Mouse (Mus musculus) erythroid progenitor cell, adult 5-6 weeks (primary cell): Measurements from ENCODE around the gene Mlycd. TPM values are rescaled to one million over a fixed set of nuclear protein-coding genes. Genes with fewer than 3 reads are reported as not detected.

Experiments
- ATAC-seq: replicated peaks from 2 replicates; pipeline ENCODE4 v1.8.0; 2016; ENCODE audit warnings: moderate number of reproducible peaks, mild to moderate bottlenecking, moderate TSS enrichment, inconsistent platforms; ENCODE audit not compliant: poor library complexity, low FRiP score, severe bottlenecking
- total RNA-seq, 2 experiments: library from RNA; stranded (forward) in 1 of 2; stranded (reverse) in 1 of 2; fragments of 150-400 nt in 1 of 2; fragments of 186-747, 209-891 nt in 1 of 2; gene quantifications; 2 replicates each; pipeline versions ENCODE4 v1.2.3 to v1.2.4; 2015 to 2017; ENCODE audit warnings: low replicate concordance in 2 of 2

Gene Mlycd
- total RNA-seq, 2 experiments from 2014 or later = 1.6 to 3.8 TPM

DNA sequence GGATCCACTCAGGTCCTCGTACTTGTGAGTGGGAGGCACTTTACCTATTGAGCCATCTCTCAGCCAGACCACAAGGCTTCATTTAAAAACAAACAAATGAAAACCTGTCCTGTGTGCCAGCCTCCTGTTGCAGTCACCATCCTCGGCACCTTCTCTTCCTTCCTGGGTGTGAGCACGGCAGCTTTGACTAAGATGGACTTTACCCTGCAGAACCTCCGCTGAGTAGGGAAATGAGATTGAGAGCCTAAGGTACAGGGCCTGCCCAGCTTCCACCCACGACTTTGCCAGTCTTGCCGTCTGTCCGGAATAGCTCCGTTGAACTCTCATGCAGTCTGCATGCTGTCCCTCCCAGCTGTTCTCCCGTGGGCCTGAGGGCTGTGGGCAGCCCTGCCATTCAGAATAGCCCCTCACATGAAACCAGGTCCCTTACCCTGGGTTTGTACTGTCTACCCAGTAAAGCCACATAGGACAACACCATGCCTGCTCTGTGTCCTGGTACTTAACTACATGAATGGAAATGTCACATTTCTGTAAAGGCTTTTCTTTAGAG, 5.5 kb downstream of the Mlycd start:
- ATAC-seq = no peak

DNA sequence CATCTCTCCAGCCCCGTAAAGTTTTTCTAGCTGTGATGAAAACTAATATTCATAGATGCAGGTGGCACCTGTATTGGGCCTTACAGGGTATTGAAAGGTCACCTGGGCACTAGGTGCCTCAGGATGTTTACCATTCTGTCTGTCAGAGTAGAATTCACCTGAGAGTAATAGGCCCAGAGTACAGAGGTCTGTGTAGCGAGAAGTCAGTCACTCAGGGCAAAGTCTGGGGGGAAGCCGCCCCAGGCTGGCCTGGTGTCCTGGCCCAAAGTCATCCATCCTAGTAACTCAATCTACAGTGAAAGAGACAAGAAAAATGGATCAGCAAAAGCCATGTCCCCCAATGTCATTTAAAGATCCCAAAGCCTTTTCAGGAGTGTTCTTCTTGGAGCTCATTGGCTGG, 6.2 kb downstream of the Mlycd start:
- ATAC-seq = no peak

DNA sequence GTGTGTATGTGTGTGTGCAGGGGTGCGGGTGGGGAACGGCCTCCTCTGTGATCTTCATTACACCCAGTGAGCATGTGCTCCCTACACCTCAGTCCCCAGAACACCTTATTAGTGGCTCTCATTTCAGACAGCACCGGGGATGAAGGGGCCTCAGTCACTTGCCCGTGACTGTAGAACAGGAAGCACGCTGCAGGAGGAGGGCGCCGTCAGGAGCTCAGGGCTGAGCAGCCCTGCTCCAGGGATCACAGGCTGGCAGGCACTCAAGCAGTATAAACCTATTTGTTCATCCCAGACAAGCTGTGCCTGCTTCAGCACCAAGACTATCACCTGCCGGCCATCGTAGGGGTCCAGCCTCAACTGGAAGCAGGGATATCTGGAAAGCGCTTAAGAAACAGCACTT, 9.2 kb downstream of the Mlycd start:
- ATAC-seq = no peak

DNA sequence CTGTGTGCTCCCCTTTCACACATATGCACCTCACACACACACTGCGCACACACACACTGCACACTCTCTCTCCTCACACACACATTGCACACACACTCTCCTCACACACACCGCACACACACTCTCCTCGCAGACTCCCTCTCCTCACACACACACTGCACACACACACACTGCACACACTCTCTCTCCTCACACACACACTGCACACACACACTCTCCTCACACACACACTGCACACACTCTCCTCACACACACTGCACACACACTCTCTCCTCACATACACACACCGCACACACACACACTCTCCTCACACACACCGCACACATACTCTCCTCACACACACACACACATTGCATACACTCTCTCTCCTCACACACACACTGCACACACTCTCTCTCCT, 10.0 kb downstream of the Mlycd start:
- no peak for ATAC-seq

DNA sequence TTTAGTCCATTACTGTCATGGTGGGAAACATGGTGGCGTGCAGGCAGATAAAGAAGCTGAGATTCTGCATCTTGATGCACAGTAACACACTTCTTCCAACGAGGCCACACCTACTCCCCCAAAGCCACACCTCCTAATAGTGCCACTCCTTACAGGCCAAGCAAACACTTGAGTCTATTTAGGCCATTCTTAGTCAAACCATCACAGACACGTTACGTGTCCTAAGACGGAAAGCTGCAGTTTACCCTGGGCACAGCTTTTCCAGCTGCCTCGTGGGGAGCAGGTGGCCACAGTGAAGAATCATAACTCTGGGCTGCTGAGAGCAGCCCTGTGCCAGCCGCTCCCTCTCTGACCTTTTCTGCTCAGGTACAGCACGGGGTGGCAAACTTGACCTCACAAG, 13.6 kb downstream of the Mlycd start:
- ATAC-seq = no peak

DNA sequence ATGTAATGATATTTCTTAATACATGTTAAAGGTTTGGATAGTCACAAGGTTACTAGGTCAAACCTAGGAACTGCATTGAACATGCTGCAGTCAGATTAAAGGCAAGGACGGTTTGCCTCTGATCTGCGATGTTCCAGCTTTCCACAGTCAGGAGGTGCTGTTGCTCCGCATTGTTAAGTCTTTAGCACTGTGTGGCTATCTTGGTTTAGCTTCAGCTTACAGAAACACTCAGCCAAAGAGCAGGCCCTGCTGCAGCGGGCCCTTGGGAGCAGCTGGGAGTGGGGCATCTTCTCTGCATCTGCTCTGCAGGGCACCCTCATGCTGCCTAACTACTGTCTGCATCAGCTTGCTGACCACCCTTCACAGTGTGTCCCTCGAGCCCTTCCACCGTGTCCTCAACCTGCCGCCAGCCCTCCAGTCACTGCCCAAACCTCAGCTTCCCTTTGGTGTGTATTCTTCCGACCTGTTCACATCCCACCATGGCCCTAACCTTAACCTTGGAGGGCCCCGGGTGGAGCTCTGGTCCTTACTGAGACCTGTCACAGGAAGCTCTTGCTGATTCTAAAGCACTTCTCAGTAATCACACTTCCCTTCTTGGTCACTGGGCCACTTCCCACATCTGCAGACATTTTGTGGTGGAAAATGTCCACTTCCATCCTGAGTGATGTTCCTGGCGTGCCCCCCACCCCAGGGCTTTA, 17.5 kb downstream of the Mlycd start:
- no peak for ATAC-seq

DNA sequence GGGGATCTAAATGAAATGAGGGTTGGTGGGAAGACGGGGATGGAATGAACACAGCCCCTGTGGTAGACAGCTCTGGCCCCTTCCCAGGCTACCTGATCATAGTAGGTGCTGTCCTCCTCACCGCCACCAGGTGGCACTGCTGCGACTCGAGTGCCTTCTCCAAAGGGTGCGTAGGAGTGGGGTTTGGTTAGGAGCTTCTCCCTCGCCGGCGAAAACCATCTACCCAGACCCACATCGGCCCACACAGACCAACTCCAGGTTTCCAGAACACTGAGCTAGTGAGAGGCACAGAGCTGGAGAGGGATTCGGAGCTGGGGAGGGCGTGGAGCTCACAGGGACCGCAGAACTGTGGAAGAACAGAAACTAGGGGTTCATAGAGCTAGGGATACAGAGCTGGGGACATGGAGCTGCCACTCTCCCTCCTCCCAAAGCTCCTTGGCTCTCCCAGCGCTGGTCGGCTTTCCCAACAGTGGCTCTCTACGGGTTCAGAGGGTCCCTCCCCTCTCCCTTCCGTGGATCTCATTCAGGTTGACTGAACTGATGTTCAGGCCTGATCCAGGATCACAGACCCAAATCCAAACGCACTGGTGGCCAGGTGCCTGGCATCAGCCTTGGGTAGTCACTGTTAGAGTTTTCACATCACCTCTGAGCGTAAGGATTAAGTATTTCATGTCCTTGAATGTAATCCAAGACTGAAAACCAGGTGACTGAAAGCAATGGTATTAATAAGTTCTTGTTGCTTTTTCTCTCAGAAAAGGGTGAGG, 18.2 kb downstream of the Mlycd start:
- ATAC-seq = peak; percentile 72

DNA sequence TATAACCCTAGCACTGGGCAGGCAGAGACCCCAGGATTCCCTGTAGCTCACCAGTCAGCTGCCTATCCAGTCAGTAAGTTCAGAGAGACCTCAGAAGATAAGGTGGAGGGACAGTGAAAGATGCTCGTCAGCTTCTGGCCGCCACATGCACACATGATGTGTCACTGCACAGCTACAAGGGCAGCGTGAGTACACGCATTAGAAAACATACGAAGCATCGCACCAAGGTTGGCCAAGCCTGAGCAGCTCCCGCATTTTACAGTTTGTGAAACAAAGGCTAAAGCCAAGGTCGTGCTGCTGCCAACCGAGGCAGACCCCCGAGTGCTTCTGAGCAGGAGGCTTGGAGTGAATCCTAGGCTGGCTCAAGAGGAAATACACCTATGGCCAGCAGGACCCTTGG, 18.9 kb downstream of the Mlycd start:
- no peak for ATAC-seq

DNA sequence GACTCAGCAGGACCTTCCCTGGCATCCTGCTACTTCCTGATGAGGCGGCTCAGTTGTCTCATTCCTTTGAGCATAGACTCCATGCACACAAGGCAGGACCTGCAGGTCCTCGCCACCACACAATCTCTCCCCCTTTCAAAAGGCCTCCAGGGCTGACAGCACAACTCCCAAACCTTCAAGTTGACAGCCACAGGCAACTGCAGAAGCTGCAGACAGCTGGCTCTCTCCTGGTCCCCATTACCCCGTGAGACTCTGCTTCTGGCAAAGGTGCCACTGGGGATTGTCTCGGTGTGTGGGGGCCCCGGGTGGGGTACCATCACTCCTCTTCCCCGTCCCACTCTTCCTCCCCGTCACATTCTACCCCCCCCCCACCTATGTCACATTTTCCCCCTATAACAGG, 25.6 kb downstream of the Mlycd start:
- ATAC-seq = no peak

DNA sequence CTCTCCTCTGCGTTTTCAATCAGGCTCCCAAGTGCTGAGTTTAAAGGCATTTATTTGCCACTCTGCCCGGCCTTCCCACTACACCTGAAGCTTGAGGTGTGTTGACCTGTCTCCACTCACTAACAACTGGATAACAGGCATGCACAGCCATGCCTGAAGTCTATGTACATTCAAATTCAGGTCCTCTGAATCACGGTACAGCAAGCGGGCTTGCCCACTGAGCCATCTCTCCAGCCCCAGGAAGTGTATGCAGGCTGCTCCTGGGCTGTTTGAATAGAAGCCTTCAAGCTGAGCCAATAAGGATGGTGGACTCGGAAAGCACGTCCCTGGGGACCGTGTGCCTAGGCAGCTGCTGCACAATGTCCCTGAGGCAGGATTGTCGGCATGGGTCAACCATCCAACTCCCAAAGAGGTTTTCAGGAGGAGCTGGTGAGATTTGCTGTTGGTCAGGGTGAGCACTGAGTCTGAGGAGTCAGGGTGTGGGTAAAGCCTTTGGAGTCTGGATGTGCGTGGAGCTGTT, 27.0 kb downstream of the Mlycd start:
- no peak for ATAC-seq

DNA sequence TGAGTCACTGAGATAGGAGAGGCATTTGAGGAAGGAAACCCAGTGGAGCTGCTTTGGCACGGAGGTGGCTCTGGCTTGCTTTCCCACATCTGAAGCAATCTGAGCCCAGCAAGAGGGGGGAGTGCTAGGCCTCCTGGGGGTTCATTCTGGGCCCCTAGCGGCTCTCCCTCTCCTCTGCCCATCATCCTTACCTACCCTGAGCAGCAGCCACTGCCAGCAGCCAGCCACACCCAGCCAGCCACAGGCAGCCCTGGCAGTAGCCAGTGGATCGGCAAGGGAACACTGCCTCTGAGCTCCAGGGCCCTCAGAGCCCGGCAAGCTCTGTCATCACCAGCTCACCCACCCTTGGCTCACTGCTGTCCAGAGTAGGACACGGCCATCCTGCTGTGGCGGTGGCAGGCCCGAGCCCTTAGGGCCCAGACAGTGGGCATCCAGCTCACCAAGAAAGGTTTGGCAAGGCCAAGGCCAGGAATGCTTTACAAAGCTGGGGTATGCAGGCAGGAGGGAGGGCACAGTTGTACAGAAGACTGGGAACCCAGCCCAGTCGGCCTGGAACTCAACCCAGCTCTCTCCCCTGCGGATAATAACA, 27.5 kb downstream of the Mlycd start:
- no peak for ATAC-seq

DNA sequence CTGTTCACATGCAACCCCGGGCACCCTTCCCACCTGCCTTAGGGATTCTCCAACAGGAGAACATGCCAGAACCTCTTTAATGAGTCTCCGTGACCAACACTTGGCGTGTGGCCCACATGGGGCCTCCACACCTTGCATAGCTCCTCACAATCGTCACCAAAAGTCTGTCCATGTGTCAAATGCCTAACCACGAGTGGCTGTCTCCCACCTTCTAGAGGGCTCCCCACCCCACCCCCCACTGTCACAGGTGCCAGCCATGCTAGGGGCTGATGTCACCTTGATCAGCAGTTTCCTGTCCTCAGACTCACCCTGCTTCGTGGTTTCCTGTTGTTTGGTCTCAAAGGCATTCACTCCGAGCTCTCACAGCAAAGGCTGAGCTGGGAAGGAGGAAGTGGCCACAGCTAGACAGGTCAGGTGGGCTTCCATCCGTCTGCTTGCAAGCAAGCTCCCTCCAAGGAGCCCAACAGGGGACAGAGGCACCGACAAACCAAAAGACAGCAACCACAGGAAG, 29.0 kb downstream of the Mlycd start:
- ATAC-seq = no peak

DNA sequence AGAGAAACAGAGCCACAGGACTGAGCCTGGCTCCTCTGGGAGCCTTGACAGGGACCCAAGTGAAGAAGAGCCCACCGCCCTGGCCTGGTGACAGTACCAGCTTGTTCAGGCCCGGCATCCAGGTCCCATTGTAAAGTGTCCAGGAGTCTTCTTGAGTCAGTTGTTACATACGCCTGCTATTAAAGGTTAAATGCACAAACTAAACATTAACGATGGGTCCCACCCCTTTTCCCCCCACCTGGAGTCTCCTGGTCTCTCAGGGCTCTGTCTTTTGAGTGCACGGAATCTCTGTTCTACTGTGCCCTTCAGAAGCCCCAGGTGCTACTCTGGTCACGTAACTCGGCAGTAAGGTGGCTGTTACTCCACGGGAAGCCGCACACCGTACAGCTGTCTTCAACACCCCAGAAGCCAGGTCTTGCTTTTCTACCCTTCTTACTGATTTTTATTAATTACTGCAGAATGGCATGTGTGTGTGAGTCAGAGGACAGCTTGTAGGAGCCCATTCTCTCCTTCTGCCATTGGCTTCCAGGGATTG, 29.6 kb downstream of the Mlycd start:
- no peak for ATAC-seq

DNA sequence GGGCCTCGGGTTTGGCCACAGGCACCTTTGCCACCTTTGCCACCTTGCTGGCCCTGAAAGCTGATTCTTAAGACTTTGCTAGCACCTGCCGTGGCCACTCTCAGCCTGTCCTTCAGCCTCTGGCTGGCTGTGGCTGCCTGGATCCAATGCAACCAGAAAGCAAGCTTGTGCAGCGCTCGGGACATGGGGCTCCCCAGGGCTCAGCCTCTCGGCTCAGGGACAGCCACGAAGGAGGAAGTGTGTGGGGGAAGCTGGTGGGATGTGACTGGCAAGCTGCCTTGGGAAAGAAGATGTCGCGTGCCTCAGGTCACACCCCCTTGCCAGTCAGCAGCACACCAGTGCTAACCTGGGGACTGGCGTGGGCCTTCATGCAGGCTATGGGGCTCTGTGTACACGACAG, 30.1 kb downstream of the Mlycd start:
- no peak for ATAC-seq

DNA sequence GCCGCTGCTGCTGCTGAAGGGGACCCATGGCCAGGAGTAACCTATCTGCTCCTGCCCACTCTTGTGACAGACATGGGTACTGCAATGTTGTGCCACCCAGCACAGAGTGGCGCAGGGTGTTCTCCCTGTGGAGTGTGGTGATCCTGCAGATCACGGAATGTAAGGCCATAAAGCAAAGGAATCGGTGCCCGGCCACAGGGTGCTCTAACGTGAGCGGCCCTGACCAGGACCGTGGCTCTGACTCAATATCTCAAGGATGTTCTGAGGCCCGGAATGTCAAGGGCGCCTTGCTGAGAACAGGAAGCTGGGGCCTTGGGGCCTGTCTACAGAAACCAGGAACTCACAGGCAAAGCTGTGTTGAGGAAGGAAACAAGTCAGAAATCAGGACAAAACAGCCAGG, 30.9 kb downstream of the Mlycd start:
- no peak for ATAC-seq

DNA sequence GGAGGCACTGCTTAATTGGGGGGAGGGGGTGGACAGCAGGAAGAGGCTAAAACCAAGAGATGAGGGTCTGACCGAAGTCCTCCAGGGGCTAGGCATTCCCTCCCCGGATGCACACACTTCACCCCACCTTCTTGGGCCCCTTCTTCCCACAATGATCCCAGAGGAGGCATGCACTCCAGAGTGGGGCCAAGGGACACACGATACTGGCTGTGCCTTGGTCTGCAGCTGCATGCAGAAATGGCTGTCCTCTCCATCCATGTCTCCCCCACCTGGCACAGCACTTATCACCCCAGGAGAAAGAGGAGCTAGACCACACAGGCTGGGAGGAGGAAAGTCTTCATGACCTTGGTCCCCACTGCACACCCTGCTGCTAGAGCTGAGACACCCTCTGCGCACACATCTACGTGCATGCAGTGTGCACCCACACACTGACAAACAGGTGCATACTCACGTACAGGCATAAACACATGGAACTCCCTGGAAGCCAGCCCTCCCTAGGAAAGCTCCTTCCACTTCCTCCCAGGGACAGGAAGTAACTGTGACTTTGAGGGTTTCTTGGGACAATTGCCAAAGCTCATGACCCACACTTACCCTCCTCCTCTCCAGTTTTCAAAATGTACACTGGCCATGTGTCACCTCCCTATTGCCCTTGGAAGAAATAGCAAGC, 31.5 kb downstream of the Mlycd start:
- no peak for ATAC-seq

DNA sequence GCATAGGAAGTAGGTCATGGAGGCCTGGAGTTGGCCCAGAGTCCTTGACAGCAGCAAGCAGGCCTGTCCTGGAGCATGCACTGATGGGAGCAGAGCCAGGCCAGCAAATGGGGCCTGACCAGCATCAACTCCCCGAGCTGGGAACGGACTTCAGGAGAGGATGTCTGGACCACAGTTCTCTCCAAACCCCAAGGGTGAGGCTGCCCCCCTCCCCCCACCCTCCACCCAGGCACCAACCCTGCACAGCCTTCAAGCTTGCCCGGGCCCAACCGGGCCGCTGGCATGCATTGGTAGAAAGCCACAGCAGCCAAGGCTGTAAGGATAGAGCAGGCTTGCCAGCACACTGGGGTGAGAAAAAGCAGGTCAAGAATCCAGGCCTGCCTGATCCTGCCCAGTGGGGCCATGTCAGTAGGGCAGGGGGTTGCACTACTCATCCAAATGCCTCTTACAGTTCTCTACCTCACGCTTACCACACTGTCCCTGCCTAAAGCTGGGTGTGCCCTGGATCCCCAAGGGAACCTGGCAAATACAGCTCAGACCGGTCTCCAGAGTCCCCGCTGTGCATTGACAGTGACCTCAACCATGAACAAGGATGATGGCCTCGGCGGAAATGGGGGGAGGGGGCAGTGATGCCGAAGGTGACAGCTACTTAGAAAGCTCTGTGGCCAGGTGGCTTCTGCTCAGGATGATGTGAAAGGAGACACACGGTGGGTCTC, 33.1 kb downstream of the Mlycd start:
- ATAC-seq = no peak

DNA sequence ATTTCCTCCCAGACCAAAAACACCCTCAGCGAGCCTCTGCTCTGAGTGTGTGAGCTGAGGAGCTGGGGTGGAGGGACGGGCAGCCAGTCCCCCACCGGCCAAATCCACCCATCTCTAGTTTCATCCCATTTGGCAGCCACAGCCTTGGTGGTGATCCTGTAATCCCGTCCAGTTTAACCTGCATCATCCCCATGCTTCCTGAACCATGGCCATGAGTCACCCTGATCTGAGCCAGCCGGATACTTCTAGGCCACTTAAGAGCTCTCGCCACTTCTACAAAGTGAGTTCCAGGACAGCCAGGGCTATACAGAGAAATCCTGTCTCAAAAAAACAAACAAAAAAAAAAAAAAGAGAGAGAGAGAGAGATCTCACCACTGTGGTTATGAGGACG, 33.7 kb downstream of the Mlycd start:
- ATAC-seq = no peak

DNA sequence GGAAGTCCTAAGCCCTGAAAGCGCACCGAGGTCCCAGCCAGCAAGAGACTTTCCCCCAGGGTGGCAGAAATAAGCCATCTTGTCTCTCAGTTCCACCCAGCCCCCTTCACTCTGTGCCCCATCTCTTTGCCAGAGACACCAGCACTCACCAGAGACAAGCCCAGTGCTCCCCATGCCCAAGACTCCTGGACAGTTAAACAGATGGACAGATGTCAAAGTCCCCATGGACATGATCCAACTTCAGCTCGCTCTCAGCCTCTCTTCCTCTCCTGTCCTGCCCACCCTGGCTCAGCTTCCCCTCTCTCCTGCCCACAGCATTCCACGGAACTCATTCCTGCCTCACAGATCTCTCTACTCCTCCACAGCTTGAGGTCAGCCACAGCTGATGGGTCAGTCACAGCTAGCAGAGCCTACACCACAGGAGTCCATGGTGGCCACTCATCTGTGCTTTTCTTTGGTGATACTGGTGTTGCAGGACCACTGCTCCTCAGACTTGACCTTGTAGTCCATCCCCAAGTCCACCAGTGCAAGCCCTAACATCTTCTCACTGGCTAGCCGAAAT, 34.2 kb downstream of the Mlycd start:
- ATAC-seq = no peak
